8 mouse cellular contexts compared by ENCODE assay signal in genomic region chr7:4995268-4996002, GRCm38 (mm10). TPM values are rescaled to one million over a fixed set of nuclear protein-coding genes. Genes with fewer than 3 reads are reported as not detected.
DNase-seq lines count a peak whose midpoint lies in the region; ATAC-seq lines count a peak whose summit lies in the region.

No protein-coding gene starts in this region.

- peak overlapping the region; percentile 87 for H3K4me2 ChIP-seq in neural tube, embryonic 11.5 days (ENCODE audit: low read depth)
- peak overlapping the region; percentile 89 for H3K4me2 ChIP-seq in forebrain, embryonic 13.5 days
- peak overlapping the region; percentile 85 for H3K4me2 ChIP-seq in limb, embryonic 13.5 days (replicated peaks)
- H3K4me2 ChIP-seq in stomach, embryonic 14.5 days (replicated peaks; ENCODE audit: low read depth, low read length), result peak overlapping the region; percentile 45

- H3K9ac ChIP-seq in neural tube, embryonic 11.5 days (ENCODE audit: low read length), result peak overlapping the region; percentile 91
- peak overlapping the region; percentile 89 for H3K9ac ChIP-seq in forebrain, embryonic 13.5 days
- H3K9ac ChIP-seq in limb, embryonic 13.5 days, result peak overlapping the region; percentile 83
- peak overlapping the region; percentile 81 for H3K9ac ChIP-seq in stomach, embryonic 14.5 days (replicated peaks; ENCODE audit: low read depth, low read length)

- ATAC-seq in neural tube, embryonic 11.5 days (ENCODE audit: insufficient read depth, low FRiP score, low TSS enrichment), result peak; percentile 10
- ATAC-seq in forebrain, embryonic 13.5 days, result peak; percentile 14; the same call in 1 of the 2 replicates
- ATAC-seq in limb, embryonic 13.5 days (ENCODE audit: low FRiP score, low read depth), result peak; percentile 68; the same call in 1 of the 2 replicates
- ATAC-seq in stomach, embryonic 14.5 days (ENCODE audit: insufficient number of reproducible peaks, insufficient read depth, low FRiP score, low read depth), result no peak; the same call in 1 of the 2 replicates

- H3K27me3 ChIP-seq in neural tube, embryonic 11.5 days (ENCODE audit: control insufficient read depth, insufficient read depth, low read length), result peaks cover 19% of the 10 kb centered on the region
- peaks cover 17% of the 10 kb centered on the region for H3K27me3 ChIP-seq in forebrain, embryonic 13.5 days
- peaks cover 25% of the 10 kb centered on the region for H3K27me3 ChIP-seq in limb, embryonic 13.5 days
- no peaks in the 10 kb centered on the region for H3K27me3 ChIP-seq in stomach, embryonic 14.5 days (ENCODE audit: control insufficient read depth, insufficient read depth, low read length)

- H3K27ac ChIP-seq in neural tube, embryonic 11.5 days (ENCODE audit: low read depth, low read length), result no peak overlapping the region
- 0 out of 2 replicates have a peak overlapping the region, but pooled peaks have one; percentile 44 for H3K27ac ChIP-seq in forebrain, embryonic 13.5 days
- peak overlapping the region; percentile 39; the same call in 1 of the 2 replicates for H3K27ac ChIP-seq in limb, embryonic 13.5 days
- H3K27ac ChIP-seq in stomach, embryonic 14.5 days (ENCODE audit: low read length), result peak overlapping the region; percentile 59

- DNase-seq in neural tube, embryonic 11.5 days (ENCODE audit: low spot score), result peak; percentile 19
- DNase-seq in neural tube, embryonic 10.5 days (ENCODE audit: extremely low spot score, low spot score), result no peak
- no peak for DNase-seq in spleen, adult 12 weeks (ENCODE audit: low spot score)
- no peak for DNase-seq in urinary bladder, postnatal 10 days (ENCODE audit: low spot score)
- no peak for DNase-seq in B cell, adult 2 months

- 6% methylated on average over 19 of the region's 19 CpGs for WGBS in neural tube, embryonic 11.5 days
- WGBS in forebrain, embryonic 13.5 days, result 6% methylated on average over 19 of the region's 19 CpGs
- WGBS in limb, embryonic 13.5 days, result 7% methylated on average over 19 of the region's 19 CpGs
- 4% methylated on average over 19 of the region's 19 CpGs for WGBS in stomach, embryonic 14.5 days

- H3K4me1 ChIP-seq in neural tube, embryonic 11.5 days (ENCODE audit: control insufficient read depth, insufficient read depth, low read length), result peaks cover 17% of the 10 kb centered on the region
- H3K4me1 ChIP-seq in forebrain, embryonic 13.5 days, result peaks cover 35% of the 10 kb centered on the region
- H3K4me1 ChIP-seq in limb, embryonic 13.5 days, result peaks cover 27% of the 10 kb centered on the region
- no peaks in the 10 kb centered on the region; the same call in 1 of the 2 replicates for H3K4me1 ChIP-seq in stomach, embryonic 14.5 days (ENCODE audit: control insufficient read depth, insufficient read depth, low read length)

- no peaks in the 10 kb centered on the region; the same call in 1 of the 2 replicates for H3K9me3 ChIP-seq in neural tube, embryonic 11.5 days (ENCODE audit: control insufficient read depth, low read length)
- H3K9me3 ChIP-seq in forebrain, embryonic 13.5 days (replicated peaks), result no peaks in the 10 kb centered on the region
- peaks cover 9% of the 10 kb centered on the region; the same call in 1 of the 2 replicates for H3K9me3 ChIP-seq in limb, embryonic 13.5 days
- peaks cover 12% of the 10 kb centered on the region; the same call in 1 of the 2 replicates for H3K9me3 ChIP-seq in stomach, embryonic 14.5 days (ENCODE audit: control insufficient read depth, low read depth, low read length)

- H3K4me3 ChIP-seq in neural tube, embryonic 11.5 days (ENCODE audit: low read depth, low read length), result peak overlapping the region; percentile 72
- peak overlapping the region; percentile 78 for H3K4me3 ChIP-seq in forebrain, embryonic 13.5 days
- peak overlapping the region; percentile 81 for H3K4me3 ChIP-seq in limb, embryonic 13.5 days
- peak overlapping the region; percentile 72 for H3K4me3 ChIP-seq in stomach, embryonic 14.5 days (ENCODE audit: low read depth, low read length)

- peaks cover 7% of the 10 kb centered on the region for H3K36me3 ChIP-seq in neural tube, embryonic 11.5 days (ENCODE audit: control insufficient read depth, insufficient read depth, low read length)
- H3K36me3 ChIP-seq in forebrain, embryonic 13.5 days (ENCODE audit: poor library complexity, severe bottlenecking), result peaks cover 41% of the 10 kb centered on the region
- H3K36me3 ChIP-seq in limb, embryonic 13.5 days, result peaks cover 35% of the 10 kb centered on the region
- peaks cover 17% of the 10 kb centered on the region for H3K36me3 ChIP-seq in stomach, embryonic 14.5 days (ENCODE audit: control insufficient read depth, insufficient read depth, low read length)

RNA-seq across cellular contexts. Expression of gene Zfp579, which starts 0.5 kb away (rescaled TPM):
- 41.6 and 47.8 TPM in 2 replicates for polyA plus RNA-seq in neural tube, embryonic 11.5 days (2014; fragmentation: Nextera tagmentation; extraction: Ambion mirVana)
- polyA plus RNA-seq in forebrain, embryonic 13.5 days (2015; fragmentation: Nextera tagmentation; extraction: Ambion mirVana), result 51.2 and 56.5 TPM in 2 replicates
- 35.3 and 38.5 TPM in 2 replicates for polyA plus RNA-seq in limb, embryonic 13.5 days (2015; fragmentation: Nextera tagmentation; extraction: Ambion mirVana)
- 39.5 and 48.8 TPM in 2 replicates for polyA plus RNA-seq in stomach, embryonic 14.5 days (2014; fragmentation: Nextera tagmentation; extraction: Ambion mirVana)

RNA-seq across cellular contexts. Expression of gene Zfp524, which starts 18.8 kb away (rescaled TPM):
- 7.8 and 10.1 TPM in 2 replicates for polyA plus RNA-seq in neural tube, embryonic 11.5 days (2014; fragmentation: Nextera tagmentation; extraction: Ambion mirVana)
- polyA plus RNA-seq in forebrain, embryonic 13.5 days (2015; fragmentation: Nextera tagmentation; extraction: Ambion mirVana), result 9.1 and 10.4 TPM in 2 replicates
- 9.1 and 10.7 TPM in 2 replicates for polyA plus RNA-seq in limb, embryonic 13.5 days (2015; fragmentation: Nextera tagmentation; extraction: Ambion mirVana)
- polyA plus RNA-seq in stomach, embryonic 14.5 days (2014; fragmentation: Nextera tagmentation; extraction: Ambion mirVana), result 14.1 and 18.0 TPM in 2 replicates

RNA-seq across cellular contexts. Expression of gene Fiz1, which starts 19.1 kb away (rescaled TPM):
- polyA plus RNA-seq in neural tube, embryonic 11.5 days (2014; fragmentation: Nextera tagmentation; extraction: Ambion mirVana), result 50.2 and 50.6 TPM in 2 replicates
- 46.6 and 51.2 TPM in 2 replicates for polyA plus RNA-seq in forebrain, embryonic 13.5 days (2015; fragmentation: Nextera tagmentation; extraction: Ambion mirVana)
- polyA plus RNA-seq in limb, embryonic 13.5 days (2015; fragmentation: Nextera tagmentation; extraction: Ambion mirVana), result 44.7 and 48.6 TPM in 2 replicates
- polyA plus RNA-seq in stomach, embryonic 14.5 days (2014; fragmentation: Nextera tagmentation; extraction: Ambion mirVana), result 33.0 and 35.7 TPM in 2 replicates

RNA-seq across cellular contexts. Expression of gene Gm44973, which starts 19.9 kb away (rescaled TPM):
- polyA plus RNA-seq in neural tube, embryonic 11.5 days (2014; fragmentation: Nextera tagmentation; extraction: Ambion mirVana), result 0.36 and 1.1 TPM in 2 replicates
- polyA plus RNA-seq in forebrain, embryonic 13.5 days (2015; fragmentation: Nextera tagmentation; extraction: Ambion mirVana), result 1.5 and 2.1 TPM in 2 replicates
- 0.42 and 2.1 TPM in 2 replicates for polyA plus RNA-seq in limb, embryonic 13.5 days (2015; fragmentation: Nextera tagmentation; extraction: Ambion mirVana)
- 1.2 and 3.3 TPM in 2 replicates for polyA plus RNA-seq in stomach, embryonic 14.5 days (2014; fragmentation: Nextera tagmentation; extraction: Ambion mirVana)

RNA-seq across cellular contexts. Expression of gene Sbk3, which starts 24.5 kb away (rescaled TPM):
- polyA plus RNA-seq in neural tube, embryonic 11.5 days (2014; fragmentation: Nextera tagmentation; extraction: Ambion mirVana), result 0.09 TPM in 1 of 2 replicates, not detected in the other
- polyA plus RNA-seq in forebrain, embryonic 13.5 days (2015; fragmentation: Nextera tagmentation; extraction: Ambion mirVana), result 0.09 and 0.19 TPM in 2 replicates
- polyA plus RNA-seq in limb, embryonic 13.5 days (2015; fragmentation: Nextera tagmentation; extraction: Ambion mirVana), result not detected in 2 replicates
- 0.07 TPM in 1 of 2 replicates, not detected in the other for polyA plus RNA-seq in stomach, embryonic 14.5 days (2014; fragmentation: Nextera tagmentation; extraction: Ambion mirVana)
